Mouse (Mus musculus) heart, embryonic 14.5 days (tissue): ENCODE measurements around the gene Pou2f3. TPM values are rescaled to one million over a fixed set of nuclear protein-coding genes. Genes with fewer than 3 reads are reported as not detected.

Experiments used
- ATAC-seq: fragments of 200-750 bp; cut with Nextera tagmentation; 2 replicates; pipeline ENCODE4 v1.8.0; 2017; ENCODE audit warnings: low read depth, moderate TSS enrichment; ENCODE audit not compliant: insufficient number of reproducible peaks, insufficient read depth, low FRiP score
- H3K27ac ChIP-seq, 2 experiments: fragments of 200-500 bp in 1 of 2; fragments of 300-500 bp in 1 of 2; sonication (generic) in 1 of 2; replicated peaks in 1 of 2; 2 replicates each; pipeline ENCODE4 v1.5.1; 2012 to 2014; ENCODE audit warnings: low read depth in 2 of 2, low read length in 2 of 2, control low read depth in 1 of 2, mild to moderate bottlenecking in 1 of 2, mixed read lengths in 1 of 2; ENCODE audit not compliant: control insufficient read depth in 1 of 2, insufficient read depth in 1 of 2
- H3K27me3 ChIP-seq: fragments of 300-500 bp; sonication (generic); 2 replicates; pipeline ENCODE4 v1.6.1; 2014; ENCODE audit warnings: mild to moderate bottlenecking, low read length, control low read depth; ENCODE audit not compliant: control insufficient read depth, insufficient read depth
- H3K36me3 ChIP-seq: fragments of 300-500 bp; sonication (generic); 2 replicates; pipeline ENCODE4 v1.6.1; 2014; ENCODE audit warnings: mild to moderate bottlenecking, control low read depth, low read length, mixed read lengths; ENCODE audit not compliant: control insufficient read depth, insufficient read depth
- H3K4me1 ChIP-seq, 2 experiments: fragments of 200-500 bp in 1 of 2; fragments of 300-500 bp in 1 of 2; sonication (generic) in 1 of 2; 2 replicates each; pipeline ENCODE4 v1.6.1; 2012 to 2014; ENCODE audit warnings: low read length in 2 of 2, control low read depth in 1 of 2, mixed read lengths in 1 of 2; ENCODE audit not compliant: control insufficient read depth in 2 of 2, insufficient read depth in 2 of 2
- H3K4me2 ChIP-seq: fragments of 300-500 bp; sonication (generic); 2 replicates; pipeline ENCODE4 v1.6.1; 2014; ENCODE audit warnings: mild to moderate bottlenecking, low read length
- H3K4me3 ChIP-seq, 2 experiments: fragments of 200-500 bp in 1 of 2; fragments of 300-500 bp in 1 of 2; sonication (generic) in 1 of 2; 2 replicates each; pipeline ENCODE4 v1.5.1; 2012 to 2014; ENCODE audit warnings: low read length in 2 of 2, mild to moderate bottlenecking in 2 of 2, control low read depth in 1 of 2, low read depth in 1 of 2, moderate library complexity in 1 of 2; ENCODE audit not compliant: control insufficient read depth in 1 of 2, insufficient read depth in 1 of 2
- H3K9ac ChIP-seq: fragments of 300-500 bp; sonication (generic); 2 replicates; pipeline ENCODE4 v1.6.1; 2014; ENCODE audit warnings: mild to moderate bottlenecking, low read length
- H3K9me3 ChIP-seq: fragments of 300-500 bp; sonication (generic); 2 replicates; pipeline ENCODE4 v1.6.1; 2016; ENCODE audit warnings: low read length, control low read depth; ENCODE audit not compliant: control insufficient read depth
- WGBS: fragments of 180-500 bp; shearing (Covaris S2); extraction: QIAGEN DNeasy Blood & Tissue Kit; methylation state at CpG from one replicate; pipeline ENCODE4 v1.1.7; 2014; 5-methylcytosine and 5-hydroxymethylcytosine counted together
- polyA plus RNA-seq: library from polyadenylated mRNA; unstranded; fragments of >200 nt; fragmentation: Nextera tagmentation; extraction: Ambion mirVana; gene quantifications from 2 replicates; pipeline ENCODE4 v1.2.1, GENCODE M21; 2014

Gene Pou2f3
- polyA plus RNA-seq, 1 experiment from 2014 or later = 0.12 TPM

DNA sequence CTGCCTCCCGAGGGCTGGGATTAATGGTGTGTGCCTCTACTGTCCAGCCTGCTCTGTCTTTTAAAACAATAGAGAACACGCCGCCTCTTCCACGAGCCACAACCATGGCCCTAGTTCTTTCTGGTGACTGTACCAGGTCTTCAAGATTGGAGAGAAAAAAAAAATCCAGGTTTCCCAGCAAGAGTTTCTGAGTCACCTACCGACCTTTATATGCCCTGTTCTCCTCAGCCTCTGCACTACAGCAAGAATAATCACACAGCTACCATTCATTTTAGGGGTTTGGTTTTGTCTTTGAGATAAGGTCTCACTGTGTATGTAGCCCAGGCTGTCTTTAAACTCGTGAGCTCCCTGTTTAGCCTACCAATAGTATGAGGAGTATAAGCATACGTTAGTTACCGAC is 31.8 kb upstream of the Pou2f3 start:
- 83% methylated on average over 8 of the region's 8 CpGs for WGBS
- no peak overlapping the region for H3K9ac ChIP-seq
- H3K36me3 ChIP-seq = no peaks in the 10 kb centered on the region
- no peaks in the 10 kb centered on the region for H3K27me3 ChIP-seq
- no peak overlapping the region for H3K27ac ChIP-seq
- no peaks in the 10 kb centered on the region for H3K9me3 ChIP-seq
- H3K4me1 ChIP-seq = peaks cover 27 to 32% of the 10 kb centered on the region in 2 experiments
- ATAC-seq = no peak
- no peak overlapping the region for H3K4me2 ChIP-seq
- no peak overlapping the region for H3K4me3 ChIP-seq

DNA sequence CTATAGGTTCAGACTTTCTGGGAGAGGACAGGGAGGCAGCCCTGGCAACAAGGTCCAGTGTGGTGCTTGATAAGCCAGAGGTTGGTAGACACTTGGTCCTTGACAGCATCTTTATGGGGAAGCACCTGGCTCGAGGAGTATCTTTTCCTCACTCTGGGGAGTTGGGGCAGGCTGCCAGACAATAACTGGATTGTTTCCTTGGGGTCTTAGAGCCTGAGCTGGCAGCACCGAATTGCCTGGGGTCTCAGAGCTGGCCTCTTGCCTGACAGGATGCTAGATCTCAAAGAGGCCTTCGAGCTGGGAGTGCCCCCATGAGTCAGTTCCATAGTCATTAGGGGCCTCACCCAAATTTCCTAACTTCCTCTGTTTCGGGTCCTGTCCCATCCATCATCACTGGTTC is 31.1 kb upstream of the Pou2f3 start:
- no peak overlapping the region for H3K27ac ChIP-seq
- WGBS = 59% methylated on average over 4 of the region's 4 CpGs
- ATAC-seq = no peak

DNA sequence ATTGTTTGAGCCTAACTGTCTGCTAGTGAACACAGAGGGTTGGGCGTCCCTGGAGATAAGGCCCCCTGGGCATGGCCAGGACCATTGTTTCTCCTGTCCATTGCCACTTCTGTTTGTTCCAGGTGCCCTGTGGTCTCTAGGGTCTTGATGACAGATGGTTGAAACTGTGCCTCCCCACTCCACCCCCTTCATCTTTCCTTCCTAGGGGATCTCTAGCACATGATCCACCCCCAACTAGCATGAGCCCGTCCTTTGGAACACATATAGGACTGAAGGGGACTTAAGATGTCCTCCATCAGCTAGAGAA is 30.4 kb upstream of the Pou2f3 start:
- peaks cover 19 to 30% of the 10 kb centered on the region in 2 experiments for H3K4me1 ChIP-seq
- WGBS = 19% methylated on average over 2 of the region's 2 CpGs
- H3K27ac ChIP-seq = peak overlapping the region; percentile 71 to 85
- H3K4me2 ChIP-seq = peak overlapping the region; percentile 76
- H3K36me3 ChIP-seq = 0 out of 2 replicates have a peak, but pooled peaks cover 3% of the 10 kb centered on the region
- no peaks in the 10 kb centered on the region for H3K9me3 ChIP-seq
- H3K27me3 ChIP-seq = no peaks in the 10 kb centered on the region
- H3K9ac ChIP-seq = peak overlapping the region; percentile 85
- H3K4me3 ChIP-seq = peak overlapping the region in 1 of 2 experiments; percentile 89; a peak in 1 of 4 replicates
- ATAC-seq = no peak

More for the DNA sequence above, 31.1 kb upstream of the Pou2f3 start:
- Histone ChIP-seq H3K9me3 (no peaks in the 10 kb centered on the region), H3K4me3 (no peak overlapping the region), H3K27me3 (no peaks in the 10 kb centered on the region), H3K36me3 (0 out of 2 replicates have a peak, but pooled peaks cover 3% of the 10 kb centered on the region), H3K4me2 (no peak overlapping the region), H3K4me1 (peaks cover 23 to 30% of the 10 kb centered on the region in 2 experiments), H3K9ac (no peak overlapping the region)

DNA sequence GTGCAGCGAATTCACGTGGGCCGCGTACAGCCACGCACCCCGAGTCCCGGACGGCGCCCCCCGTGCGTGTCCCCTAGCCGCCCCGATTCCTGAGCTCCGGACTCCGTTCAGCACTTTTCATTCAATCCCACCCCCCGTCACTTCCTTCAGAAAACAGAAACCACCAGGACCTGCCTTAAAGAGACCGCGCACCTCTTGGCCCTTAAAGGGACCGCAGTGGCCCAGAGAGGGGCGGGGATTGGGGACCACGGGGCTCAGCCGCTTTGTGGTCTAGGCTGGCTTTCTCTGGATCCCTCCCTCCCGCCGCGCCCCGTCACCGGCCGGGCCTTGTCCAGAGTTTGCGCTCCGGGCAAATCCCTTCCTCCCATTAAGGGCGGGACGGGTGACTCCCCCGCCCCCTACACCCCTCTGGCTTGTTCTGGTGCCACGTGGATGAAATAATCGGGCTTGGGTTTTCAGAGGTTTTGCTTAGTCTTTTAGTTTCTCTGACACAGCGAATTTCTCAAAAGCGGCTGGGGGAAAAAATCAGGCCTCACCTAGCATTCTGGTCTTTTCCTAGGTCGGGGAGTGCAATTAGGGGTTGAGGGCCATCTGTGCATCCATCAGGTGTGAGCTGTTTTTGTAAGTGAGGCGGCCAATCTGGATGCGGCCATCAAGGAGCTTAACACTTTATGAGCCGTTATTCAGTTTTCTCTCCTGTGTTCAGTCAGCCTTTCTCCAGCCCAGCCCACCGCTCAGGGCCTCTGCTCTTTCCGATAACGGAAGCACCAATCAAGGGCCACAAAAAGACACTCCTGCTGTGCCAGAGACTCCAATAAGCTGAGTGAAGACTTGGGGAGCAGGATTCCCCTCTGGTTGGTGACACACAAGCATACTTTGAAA is 29.8 kb upstream of the Pou2f3 start, which contains the start of gene Oaf:
Oaf (minus strand) TSS at position 200 of the 882 bp plus-strand sequence.
- Histone ChIP-seq H3K4me3 (peak within 1 kb of the TSS; percentile 56 to 89), H3K36me3 (0 out of 2 replicates have a peak, but pooled peaks cover 3% of the 10 kb centered on the region), H3K9ac (peak within 1 kb of the TSS; percentile 85), H3K9me3 (no peaks in the 10 kb centered on the region), H3K4me2 (peak within 1 kb of the TSS; percentile 76), H3K27ac (peak within 1 kb of the TSS; percentile 71 to 85), H3K27me3 (no peaks in the 10 kb centered on the region), H3K4me1 (peaks cover 25 to 36% of the 10 kb centered on the region in 2 experiments)
- ATAC-seq = peak; percentile 85
- WGBS = under 1% methylated on average over 44 of the region's 44 CpGs

DNA sequence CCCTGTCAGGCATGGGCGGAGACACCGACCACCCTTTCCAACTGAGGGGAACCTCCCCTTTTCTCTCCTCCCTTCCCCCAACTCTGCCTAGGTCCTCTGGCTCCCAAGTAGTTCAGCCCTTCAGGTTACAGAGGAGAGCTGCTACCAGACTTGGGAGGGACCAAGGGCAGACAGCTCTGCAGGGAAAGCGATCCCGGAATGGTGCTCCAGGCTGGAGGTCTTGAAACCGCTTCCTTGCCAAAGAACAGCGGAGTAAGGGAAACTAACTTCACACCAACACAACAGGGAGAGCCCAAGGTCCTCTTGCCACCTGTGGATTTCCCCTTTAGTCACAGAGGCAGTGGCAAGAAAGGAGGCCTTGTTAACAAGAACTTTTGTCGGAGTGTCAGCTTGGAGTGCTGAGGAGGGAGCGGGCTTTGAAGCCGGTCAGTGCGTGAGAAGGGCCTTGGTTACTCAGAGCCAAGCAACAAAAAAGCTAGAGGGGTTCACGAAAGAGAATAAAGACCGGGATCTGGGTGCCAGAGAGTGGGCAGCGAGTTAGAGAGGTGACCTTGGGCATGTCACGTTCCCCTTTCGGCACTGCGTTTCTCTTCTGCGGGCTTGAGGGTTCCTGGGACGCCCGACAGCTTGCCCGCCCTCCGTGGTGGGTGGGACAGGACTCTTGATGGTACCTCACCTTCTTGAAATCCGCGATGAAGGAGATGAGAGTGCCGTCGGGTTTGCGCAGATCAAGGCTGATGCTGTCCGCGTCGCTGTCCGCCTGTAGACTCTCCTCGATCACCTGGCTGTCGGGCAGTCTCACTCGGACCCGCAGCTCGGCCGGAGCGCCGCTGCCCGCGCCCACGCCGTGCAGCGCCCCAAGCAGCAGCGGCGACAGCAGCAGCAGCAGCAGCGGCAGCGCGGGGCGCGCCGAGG is 28.7 kb upstream of the Pou2f3 start:
- H3K9me3 ChIP-seq = no peaks in the 10 kb centered on the region
- WGBS = 1% methylated on average over 51 of the region's 51 CpGs
- peak overlapping the region; percentile 56 to 89 for H3K4me3 ChIP-seq
- peak; percentile 2; the same call in 1 of the 2 replicates for ATAC-seq
- H3K4me2 ChIP-seq = peak overlapping the region; percentile 76
- peak overlapping the region; percentile 85 for H3K9ac ChIP-seq
- no peaks in the 10 kb centered on the region for H3K27me3 ChIP-seq
- H3K27ac ChIP-seq = peak overlapping the region; percentile 71 to 85; a peak in 3 of 4 replicates
- peaks cover 33 to 47% of the 10 kb centered on the region in 2 experiments for H3K4me1 ChIP-seq
- H3K36me3 ChIP-seq = 0 out of 2 replicates have a peak, but pooled peaks cover 3% of the 10 kb centered on the region

DNA sequence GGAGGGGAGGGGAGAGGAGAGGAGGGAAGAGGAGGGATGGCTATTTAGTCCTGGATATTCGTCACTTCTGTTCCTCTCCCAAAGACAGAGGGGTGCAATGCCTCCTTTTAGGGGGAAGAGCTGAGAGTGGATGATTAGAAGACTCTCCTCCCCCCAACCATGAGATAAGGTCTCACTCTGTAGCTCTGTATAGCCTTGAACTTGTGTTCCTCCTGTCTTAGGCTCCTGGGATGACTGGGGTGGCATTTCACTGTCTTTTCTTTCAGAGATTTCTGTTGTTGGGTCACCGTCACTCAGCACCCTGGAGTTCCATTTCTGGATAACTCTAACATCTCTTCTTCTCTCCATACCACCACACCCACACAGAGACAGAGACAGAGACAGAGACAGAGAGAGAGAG is 28.0 kb upstream of the Pou2f3 start:
- 62% methylated on average over 2 of the region's 2 CpGs for WGBS
- Histone ChIP-seq H3K9ac (peak overlapping the region; percentile 85), H3K36me3 (0 out of 2 replicates have a peak, but pooled peaks cover 3% of the 10 kb centered on the region), H3K27me3 (no peaks in the 10 kb centered on the region), H3K4me3 (peak overlapping the region; percentile 56 to 89), H3K4me1 (peaks cover 33 to 54% of the 10 kb centered on the region in 2 experiments), H3K4me2 (peak overlapping the region; percentile 76), H3K27ac (no peak overlapping the region), H3K9me3 (no peaks in the 10 kb centered on the region)
- ATAC-seq = no peak

DNA sequence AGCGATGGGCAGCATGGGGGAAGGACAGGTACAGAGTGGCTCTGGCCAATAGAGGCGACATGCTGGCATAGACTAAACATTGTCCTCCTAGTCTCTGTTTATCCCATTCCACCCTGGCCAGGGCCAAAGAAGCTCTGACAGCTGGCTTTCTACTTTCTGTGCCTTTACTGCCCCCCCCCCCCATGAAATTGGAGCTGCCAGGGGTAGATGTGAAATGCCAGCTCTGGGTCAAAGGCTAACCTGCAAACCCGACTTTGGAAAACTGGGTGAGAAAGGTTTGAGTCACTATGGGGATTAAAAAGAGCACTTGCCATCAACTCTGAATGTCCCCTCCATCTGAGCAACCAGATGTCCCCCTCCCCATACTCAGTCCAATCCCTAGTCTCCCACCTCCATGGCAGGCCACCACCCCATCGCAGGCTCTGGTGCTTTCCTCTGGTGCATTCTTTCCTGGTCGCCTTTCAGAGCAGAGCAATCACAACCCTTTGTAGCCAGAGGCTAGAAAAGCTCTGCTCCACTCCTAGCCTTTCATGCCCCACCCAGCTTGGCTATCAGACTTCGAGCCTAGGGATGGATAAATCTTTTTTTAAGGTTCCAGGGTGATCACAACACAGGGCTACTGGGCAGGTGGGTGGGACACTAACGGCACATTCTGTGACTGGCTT is 27.1 kb upstream of the Pou2f3 start:
- Histone ChIP-seq H3K9me3 (no peaks in the 10 kb centered on the region), H3K27me3 (no peaks in the 10 kb centered on the region), H3K9ac (peak overlapping the region; percentile 85; the same call in 1 of the 2 replicates), H3K27ac (no peak overlapping the region), H3K4me2 (peak overlapping the region; percentile 76), H3K36me3 (0 out of 2 replicates have a peak, but pooled peaks cover 3% of the 10 kb centered on the region), H3K4me1 (peaks cover 40 to 63% of the 10 kb centered on the region in 2 experiments), H3K4me3 (peak overlapping the region; percentile 56 to 89; a peak in 2 of 4 replicates)
- 55% methylated on average over 7 of the region's 7 CpGs for WGBS
- ATAC-seq = no peak
